Mouse (Mus musculus): ENCODE data around the gene Alad. TPM values are rescaled to one million over a fixed set of nuclear protein-coding genes. Genes with fewer than 3 reads are reported as not detected.

The Alad gene
- polyA plus RNA-seq, 1 experiment from 2014 or later: 141 TPM

GRCm38 (mm10) chr4:62551966-62552365, 32.2 kb upstream of the Alad start:
- H3K9me3 ChIP-seq (ENCODE audit: control insufficient read depth, low read length): no peaks in the 10 kb centered on the region
- WGBS: 74% methylated on average over 7 of the region's 7 CpGs

GRCm38 (mm10) chr4:62544801-62545200, 25.1 kb upstream of the Alad start:
- no peak for ATAC-seq (ENCODE audit: low read depth)
- Histone ChIP-seq H3K27ac (ENCODE audit: low read length) (no peak overlapping the region), H3K4me2 (ENCODE audit: low read depth, low read length) (no peak overlapping the region), H3K36me3 (ENCODE audit: control insufficient read depth, insufficient read depth, low read length) (no peaks in the 10 kb centered on the region), H3K27me3 (ENCODE audit: control insufficient read depth, insufficient read depth, low read depth, low read length) (no peaks in the 10 kb centered on the region), H3K4me3 (ENCODE audit: low read length) (no peak overlapping the region), H3K9ac (ENCODE audit: low read length) (no peak overlapping the region), H3K9me3 (ENCODE audit: control insufficient read depth, low read length) (no peaks in the 10 kb centered on the region), H3K4me1 (replicated peaks; ENCODE audit: control insufficient read depth, insufficient read depth, low read length) (no peaks in the 10 kb centered on the region)

More at GRCm38 (mm10) chr4:62551966-62552365, 32.2 kb upstream of the Alad start:
- no peak overlapping the region for H3K4me3 ChIP-seq (ENCODE audit: low read length)
- H3K27me3 ChIP-seq (ENCODE audit: control insufficient read depth, insufficient read depth, low read depth, low read length): no peaks in the 10 kb centered on the region
- H3K36me3 ChIP-seq (ENCODE audit: control insufficient read depth, insufficient read depth, low read length): no peaks in the 10 kb centered on the region
- no peak overlapping the region for H3K4me2 ChIP-seq (ENCODE audit: low read depth, low read length)
- H3K27ac ChIP-seq (ENCODE audit: low read length): no peak overlapping the region
- H3K4me1 ChIP-seq (replicated peaks; ENCODE audit: control insufficient read depth, insufficient read depth, low read length): no peaks in the 10 kb centered on the region
- ATAC-seq (ENCODE audit: low read depth): no peak
- no peak overlapping the region for H3K9ac ChIP-seq (ENCODE audit: low read length)

- WGBS: 81% methylated on average over 6 of the region's 6 CpGs
- Histone ChIP-seq H3K4me3 (ENCODE audit: low read length) (no peak overlapping the region), H3K4me1 (replicated peaks; ENCODE audit: control insufficient read depth, insufficient read depth, low read length) (no peaks in the 10 kb centered on the region), H3K9me3 (ENCODE audit: control insufficient read depth, low read length) (no peaks in the 10 kb centered on the region), H3K27ac (ENCODE audit: low read length) (no peak overlapping the region), H3K27me3 (ENCODE audit: control insufficient read depth, insufficient read depth, low read depth, low read length) (no peaks in the 10 kb centered on the region), H3K9ac (ENCODE audit: low read length) (no peak overlapping the region), H3K4me2 (ENCODE audit: low read depth, low read length) (no peak overlapping the region), H3K36me3 (ENCODE audit: control insufficient read depth, insufficient read depth, low read length) (no peaks in the 10 kb centered on the region)
- no peak for ATAC-seq (ENCODE audit: low read depth)
Observed at GRCm38 (mm10) chr4:62543782-62544181, 24.1 kb upstream of the Alad start.

GRCm38 (mm10) chr4:62541802-62542201, 22.1 kb upstream of the Alad start:
- 69% methylated on average over 3 of the region's 3 CpGs for WGBS
- no peak for ATAC-seq (ENCODE audit: low read depth)
- H3K27me3 ChIP-seq (ENCODE audit: control insufficient read depth, insufficient read depth, low read depth, low read length): no peaks in the 10 kb centered on the region
- H3K27ac ChIP-seq (ENCODE audit: low read length): no peak overlapping the region
- H3K36me3 ChIP-seq (ENCODE audit: control insufficient read depth, insufficient read depth, low read length): no peaks in the 10 kb centered on the region
- H3K9me3 ChIP-seq (ENCODE audit: control insufficient read depth, low read length): no peaks in the 10 kb centered on the region
- no peak overlapping the region for H3K9ac ChIP-seq (ENCODE audit: low read length)
- H3K4me1 ChIP-seq (replicated peaks; ENCODE audit: control insufficient read depth, insufficient read depth, low read length): no peaks in the 10 kb centered on the region
- H3K4me2 ChIP-seq (ENCODE audit: low read depth, low read length): no peak overlapping the region
- no peak overlapping the region for H3K4me3 ChIP-seq (ENCODE audit: low read length)

- Histone ChIP-seq H3K4me2 (ENCODE audit: low read depth, low read length) (no peak overlapping the region), H3K9me3 (ENCODE audit: control insufficient read depth, low read length) (no peaks in the 10 kb centered on the region), H3K36me3 (ENCODE audit: control insufficient read depth, insufficient read depth, low read length) (no peaks in the 10 kb centered on the region), H3K4me3 (ENCODE audit: low read length) (no peak overlapping the region), H3K4me1 (replicated peaks; ENCODE audit: control insufficient read depth, insufficient read depth, low read length) (peaks cover 5% of the 10 kb centered on the region; the same call in 1 of the 2 replicates), H3K9ac (ENCODE audit: low read length) (no peak overlapping the region), H3K27me3 (ENCODE audit: control insufficient read depth, insufficient read depth, low read depth, low read length) (no peaks in the 10 kb centered on the region), H3K27ac (ENCODE audit: low read length) (no peak overlapping the region)
- no peak for ATAC-seq (ENCODE audit: low read depth)
- WGBS: 79% methylated on average over 6 of the region's 6 CpGs
Observed at GRCm38 (mm10) chr4:62533729-62534128, 14.0 kb upstream of the Alad start.

GRCm38 (mm10) chr4:62527655-62528054, 7.9 kb upstream of the Alad start:
- no peak for ATAC-seq (ENCODE audit: low read depth)
- Histone ChIP-seq H3K4me2 (ENCODE audit: low read depth, low read length) (no peak overlapping the region), H3K4me3 (ENCODE audit: low read length) (no peak overlapping the region), H3K27me3 (ENCODE audit: control insufficient read depth, insufficient read depth, low read depth, low read length) (no peaks in the 10 kb centered on the region), H3K4me1 (replicated peaks; ENCODE audit: control insufficient read depth, insufficient read depth, low read length) (peaks cover 12% of the 10 kb centered on the region), H3K9ac (ENCODE audit: low read length) (no peak overlapping the region), H3K9me3 (ENCODE audit: control insufficient read depth, low read length) (no peaks in the 10 kb centered on the region), H3K27ac (ENCODE audit: low read length) (no peak overlapping the region), H3K36me3 (ENCODE audit: control insufficient read depth, insufficient read depth, low read length) (peaks cover 6% of the 10 kb centered on the region)
- WGBS: 86% methylated on average over 4 of the region's 4 CpGs

- Histone ChIP-seq H3K27me3 (ENCODE audit: control insufficient read depth, insufficient read depth, low read depth, low read length) (no peaks in the 10 kb centered on the region), H3K4me3 (ENCODE audit: low read length) (no peak overlapping the region), H3K9me3 (ENCODE audit: control insufficient read depth, low read length) (no peaks in the 10 kb centered on the region), H3K36me3 (ENCODE audit: control insufficient read depth, insufficient read depth, low read length) (peaks cover 6% of the 10 kb centered on the region), H3K4me1 (replicated peaks; ENCODE audit: control insufficient read depth, insufficient read depth, low read length) (peaks cover 12% of the 10 kb centered on the region), H3K27ac (ENCODE audit: low read length) (no peak overlapping the region), H3K4me2 (ENCODE audit: low read depth, low read length) (no peak overlapping the region), H3K9ac (ENCODE audit: low read length) (no peak overlapping the region)
- 58% methylated on average over 2 of the region's 2 CpGs for WGBS
- no peak for ATAC-seq (ENCODE audit: low read depth)
Observed at GRCm38 (mm10) chr4:62526256-62526655, 6.5 kb upstream of the Alad start.

GRCm38 (mm10) chr4:62525489-62525811, 5.7 kb upstream of the Alad start:
- no peak overlapping the region for H3K27ac ChIP-seq (ENCODE audit: low read length)
- H3K4me3 ChIP-seq (ENCODE audit: low read length): peak overlapping the region; percentile 82
- peaks cover 8% of the 10 kb centered on the region for H3K4me1 ChIP-seq (replicated peaks; ENCODE audit: control insufficient read depth, insufficient read depth, low read length)
- ATAC-seq (ENCODE audit: low read depth): no peak
- peaks cover 6% of the 10 kb centered on the region for H3K36me3 ChIP-seq (ENCODE audit: control insufficient read depth, insufficient read depth, low read length)
- 2% methylated on average over 10 of the region's 10 CpGs for WGBS
- peak overlapping the region; percentile 58 for H3K9ac ChIP-seq (ENCODE audit: low read length)
- no peaks in the 10 kb centered on the region for H3K27me3 ChIP-seq (ENCODE audit: control insufficient read depth, insufficient read depth, low read depth, low read length)
- H3K4me2 ChIP-seq (ENCODE audit: low read depth, low read length): peak overlapping the region; percentile 48
- no peaks in the 10 kb centered on the region for H3K9me3 ChIP-seq (ENCODE audit: control insufficient read depth, low read length)

GRCm38 (mm10) chr4:62524651-62525488, 5.2 kb upstream of the Alad start, which contains the start of the genes Pole3 and 4933430I17Rik:
Gene Pole3 (minus strand): TSS chr4:62525068.
Gene 4933430I17Rik (plus strand): TSS chr4:62525369.
- Histone ChIP-seq H3K4me1 (replicated peaks; ENCODE audit: control insufficient read depth, insufficient read depth, low read length) (peaks cover 7% of the 10 kb centered on the region), H3K9ac (ENCODE audit: low read length) (peak within 1 kb of the TSS; percentile 87), H3K4me2 (ENCODE audit: low read depth, low read length) (peak within 1 kb of the TSS; percentile 74), H3K9me3 (ENCODE audit: control insufficient read depth, low read length) (no peaks in the 10 kb centered on the region), H3K27me3 (ENCODE audit: control insufficient read depth, insufficient read depth, low read depth, low read length) (no peaks in the 10 kb centered on the region), H3K27ac (ENCODE audit: low read length) (peak within 1 kb of the TSS; percentile 97), H3K36me3 (ENCODE audit: control insufficient read depth, insufficient read depth, low read length) (peaks cover 6% of the 10 kb centered on the region), H3K4me3 (ENCODE audit: low read length) (peak within 1 kb of the TSS; percentile 82)
- under 1% methylated on average over 50 of the region's 59 CpGs for WGBS
- ATAC-seq (ENCODE audit: low read depth): peak; percentile 99

All from lung, embryonic 16.5 days (tissue).